In genomic region chr10:9901697-9902239, GRCm38 (mm10) we compare ENCODE assay signal across 8 mouse cellular contexts. TPM values are rescaled to one million over a fixed set of nuclear protein-coding genes. Genes with fewer than 3 reads are reported as not detected.
A peak's percentile ranks its signal among the peaks of the same experiment; 100 is the strongest.
DNase-seq lines count a peak whose midpoint lies in the region; ATAC-seq lines count a peak whose summit lies in the region.

No protein-coding gene starts in this region.

- WGBS in hindbrain, embryonic 11.5 days, result under 1% methylated on average over 15 of the region's 16 CpGs

- DNase-seq in MN1 (ENCODE audit: low spot score), result peak; percentile 97
- DNase-seq in cerebellum, adult 9-10 months, result peak; percentile 94
- DNase-seq in frontal cortex, adult 2 months (ENCODE audit: extremely low spot score in 1 of 2, low spot score in 1 of 2), result peak; percentile 93 to 95
- DNase-seq in hindbrain, embryonic 11.5 days (ENCODE audit: low spot score), result peak; percentile 77
- DNase-seq in layer of hippocampus, postnatal 10 days (ENCODE audit: low spot score in 2 of 2), result peak; percentile 60 to 77
- DNase-seq in lung, postnatal 10 days, result peak; percentile 91
- DNase-seq in ovary, postnatal 36 days (ENCODE audit: low spot score), result peak; percentile 67
- peak; percentile 81 for DNase-seq in thymus, postnatal 25 days

- no peaks in the 10 kb centered on the region for H3K27me3 ChIP-seq in hindbrain, embryonic 11.5 days (ENCODE audit: control insufficient read depth, insufficient read depth, low read length)

- no peaks in the 10 kb centered on the region for H3K4me1 ChIP-seq in hindbrain, embryonic 11.5 days (replicated peaks; ENCODE audit: control insufficient read depth, insufficient read depth, low read length)

- H3K4me3 ChIP-seq in hindbrain, embryonic 11.5 days (ENCODE audit: low read depth, low read length), result peak overlapping the region; percentile 79

- H3K36me3 ChIP-seq in hindbrain, embryonic 11.5 days (ENCODE audit: control insufficient read depth, insufficient read depth, low read length), result no peaks in the 10 kb centered on the region

- no peaks in the 10 kb centered on the region for H3K9me3 ChIP-seq in hindbrain, embryonic 11.5 days (ENCODE audit: control insufficient read depth, low read length)

- peak; percentile 85 for ATAC-seq in hindbrain, embryonic 11.5 days (ENCODE audit: low FRiP score)

- H3K27ac ChIP-seq in hindbrain, embryonic 11.5 days (ENCODE audit: low read depth, low read length), result peak overlapping the region; percentile 95

- H3K4me2 ChIP-seq in hindbrain, embryonic 11.5 days (replicated peaks; ENCODE audit: low read depth, low read length), result peak overlapping the region; percentile 69

- peak overlapping the region; percentile 77; the same call in 1 of the 2 replicates for H3K9ac ChIP-seq in hindbrain, embryonic 11.5 days (ENCODE audit: low read depth, low read length)

RNA-seq across cellular contexts. Expression of gene Stxbp5, which starts 0.9 kb away (rescaled TPM):
- polyA plus RNA-seq in frontal cortex, adult 2 months (2012; rRNA removed), result 38.1 and 43.0 TPM in 2 replicates
- 6.1 and 7.6 TPM in 2 replicates for polyA plus RNA-seq in hindbrain, embryonic 11.5 days (2014; fragmentation: Nextera tagmentation; extraction: Ambion mirVana)
- total RNA-seq in layer of hippocampus, postnatal 10 days (2021), result 100 to 1,000 TPM in 1 of 2 experiments, 10 to 100 TPM in 1; 93.7 to 102 TPM

Comparison
In these comparisons a context has a peak if more than half of its experiments do, and no peak if none do; other contexts are left out.
1. Peak in every context shown above with its lines: DNase-seq, ATAC-seq, H3K4me3 ChIP-seq and H3K27ac ChIP-seq.